Mouse (Mus musculus) CD4-positive, CD25-positive, alpha-beta regulatory T cell, adult 2 months (primary cell): ENCODE measurements around the gene Lrrc25.

Experiments used
- DNase-seq: peaks from one replicate; pipeline ENCODE4 v3.0.0-alpha.2; 2012; ENCODE audit warnings: low read depth, low spot score

Gene Lrrc25

GRCm38 (mm10) chr8:70647343-70648163 lies 31.6 kb downstream of the Lrrc25 start:
- no peak for DNase-seq

GRCm38 (mm10) chr8:70648164-70648442 lies 32.1 kb downstream of the Lrrc25 start:
- no peak for DNase-seq

DNA sequence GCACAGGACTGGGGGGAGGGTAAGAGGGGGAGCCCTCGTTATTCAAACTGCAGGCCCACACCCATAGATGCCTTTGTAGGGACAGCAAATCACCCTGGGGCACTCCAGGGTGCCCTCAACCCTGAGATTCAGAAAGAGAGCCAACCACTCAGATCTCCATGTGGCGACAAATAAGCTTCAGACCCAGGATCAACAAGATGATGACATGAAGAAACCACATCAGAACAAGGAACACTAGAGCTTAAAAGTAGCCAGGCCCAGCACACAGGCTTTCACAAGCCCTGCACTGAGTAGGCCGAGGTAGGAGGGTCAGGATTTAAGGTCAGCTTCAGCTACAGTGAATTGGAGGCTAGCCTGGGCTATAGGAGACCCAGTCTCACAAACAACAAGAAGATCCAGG lies 33.0 kb downstream of the Lrrc25 start:
- DNase-seq, result no peak

- no peak for DNase-seq
These were observed 33.4 kb downstream of the Lrrc25 start for GRCm38 (mm10) chr8:70649324-70649723.

- DNase-seq, result no peak
These were observed 34.4 kb downstream of the Lrrc25 start for GRCm38 (mm10) chr8:70650351-70650750.

GRCm38 (mm10) chr8:70653226-70653625 lies 37.3 kb downstream of the Lrrc25 start:
- peak; percentile 85 for DNase-seq

DNA sequence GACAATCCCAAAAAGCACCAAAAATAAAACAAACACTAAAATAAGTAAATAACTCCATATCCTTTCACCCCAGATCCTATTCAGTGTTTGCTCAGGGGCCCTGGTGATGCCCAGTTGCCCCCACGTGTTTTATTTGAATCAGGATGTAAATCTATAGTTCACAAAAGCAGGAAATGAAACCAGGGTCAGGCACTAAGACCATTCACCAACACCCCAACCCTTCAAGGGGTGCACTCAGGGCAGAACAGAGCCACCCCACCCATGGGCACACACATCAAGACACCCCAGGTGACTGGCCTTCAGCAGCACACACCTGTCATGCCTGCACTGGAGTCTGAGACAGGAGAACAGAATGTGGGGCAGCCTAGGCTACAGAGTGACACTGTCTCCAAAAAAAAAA lies 38.2 kb downstream of the Lrrc25 start:
- DNase-seq, result no peak

DNA sequence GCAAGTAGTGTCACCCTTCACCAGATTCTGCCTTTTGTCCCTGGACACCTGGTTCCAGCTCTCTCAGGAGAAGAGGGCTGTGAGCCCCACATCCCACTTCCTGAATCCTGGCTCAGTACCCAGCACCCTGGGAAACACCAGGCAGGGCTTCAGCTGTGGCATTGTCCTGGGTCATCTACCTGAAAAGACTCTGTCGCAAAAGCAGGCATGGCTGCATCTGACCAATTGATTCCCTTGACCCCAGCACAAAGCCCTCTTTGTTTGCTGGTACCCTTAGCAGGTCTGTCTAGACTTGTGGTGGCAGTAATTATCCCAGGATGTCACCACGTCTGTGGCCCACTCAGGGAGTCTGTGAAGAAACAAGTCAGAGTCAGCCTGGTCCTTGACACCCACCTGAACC lies 39.5 kb downstream of the Lrrc25 start:
- no peak for DNase-seq

GRCm38 (mm10) chr8:70656193-70656790 lies 40.3 kb downstream of the Lrrc25 start:
- no peak for DNase-seq

DNA sequence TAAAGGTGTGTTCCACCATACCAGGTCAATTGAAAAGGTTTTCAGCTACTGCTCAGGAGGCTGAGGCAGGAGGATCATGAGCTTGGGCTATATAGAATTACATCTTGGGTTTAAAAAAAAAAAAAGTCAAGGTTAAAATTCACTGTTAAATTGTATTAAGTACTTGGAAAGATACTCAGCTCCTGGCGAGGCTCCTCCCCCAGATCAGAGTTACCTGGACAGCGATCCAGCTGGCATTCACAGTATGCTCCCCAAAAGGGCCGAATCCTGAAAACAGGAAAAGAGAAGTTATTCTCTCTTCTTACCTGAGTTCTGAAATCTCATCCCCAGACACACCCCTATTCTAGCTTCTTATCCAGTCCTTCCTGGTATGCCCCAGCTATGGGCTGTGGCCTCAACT lies 41.3 kb downstream of the Lrrc25 start:
- DNase-seq, result no peak

DNA sequence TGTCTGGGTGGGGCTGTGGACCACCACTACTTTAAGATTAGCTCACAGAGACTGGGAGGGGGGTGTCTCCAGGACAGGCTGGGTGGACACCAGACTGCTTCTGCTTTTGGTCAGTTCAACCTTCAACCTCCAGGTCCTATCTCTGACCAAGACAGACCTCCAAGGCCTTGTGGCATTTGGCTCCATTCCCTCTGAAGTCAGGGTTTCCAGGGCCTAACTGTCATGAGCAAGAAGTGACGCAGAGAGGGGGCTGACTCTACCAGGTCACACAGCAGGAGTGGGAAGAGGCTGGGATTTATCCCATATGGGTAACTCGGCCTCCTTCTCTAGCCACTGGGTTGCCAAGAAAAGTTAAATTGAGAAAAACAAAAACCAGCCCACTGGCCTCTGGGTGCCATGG lies 41.8 kb downstream of the Lrrc25 start:
- DNase-seq, result no peak

GRCm38 (mm10) chr8:70658897-70659603 lies 43.1 kb downstream of the Lrrc25 start:
- peak; percentile 28 for DNase-seq

DNA sequence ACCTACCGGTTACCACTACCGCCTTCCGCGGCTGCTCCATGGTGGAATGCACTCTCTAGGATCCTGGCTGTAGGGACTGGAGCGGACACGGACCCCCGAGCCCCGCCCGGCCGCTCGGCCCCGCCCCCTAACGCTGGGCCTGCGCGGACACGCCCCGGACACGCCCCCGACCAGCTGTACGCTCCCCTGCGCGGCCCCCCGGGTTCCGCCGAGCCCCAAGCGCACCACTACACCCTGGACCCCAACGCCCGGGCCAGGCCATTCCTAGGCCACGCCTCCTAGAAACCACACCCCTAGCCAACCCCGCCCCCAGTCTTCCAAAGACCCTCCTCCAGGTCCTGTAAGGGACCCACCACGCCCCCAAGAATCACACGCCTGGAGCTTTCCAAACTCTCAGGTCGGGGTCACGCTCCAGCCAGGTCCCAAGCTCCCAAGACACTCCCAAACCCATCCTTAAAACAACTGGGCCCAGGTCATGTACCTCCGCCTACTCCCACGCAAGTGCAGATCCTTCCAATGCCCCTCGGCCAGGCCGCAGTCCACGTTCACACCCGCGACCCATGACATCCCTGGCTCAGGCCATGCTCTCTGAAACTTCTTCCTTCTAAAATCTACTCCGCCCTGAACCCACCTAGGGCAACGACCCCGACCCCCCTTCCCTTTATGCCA lies 43.8 kb downstream of the Lrrc25 start:
- DNase-seq, result peak; percentile 85

DNA sequence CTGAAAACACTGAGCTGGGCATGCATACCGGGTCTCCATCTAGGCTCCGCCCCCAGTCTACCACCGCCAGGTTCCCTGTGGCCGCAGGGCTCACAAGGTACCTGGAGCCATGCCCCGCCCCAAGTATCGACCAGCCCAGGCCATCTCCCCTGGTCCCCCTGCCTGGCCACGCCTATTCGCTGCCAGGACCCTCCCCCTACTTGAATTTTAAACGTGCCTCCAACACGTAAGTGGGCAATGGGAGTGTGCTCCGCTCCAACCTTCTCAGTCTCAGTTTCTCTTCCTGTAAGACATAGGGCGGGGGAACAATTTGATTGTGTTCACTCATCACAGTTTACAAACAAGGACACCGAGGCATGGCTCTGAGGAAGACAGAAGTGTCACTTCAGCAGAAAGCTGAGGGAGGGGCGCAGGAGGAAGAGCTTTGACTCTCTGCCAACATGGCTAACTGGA lies 44.3 kb downstream of the Lrrc25 start, which contains the start of gene Pgpep1:
Gene Pgpep1 (minus strand): TSS at position 116 of the 453 bp plus-strand sequence.
- DNase-seq, result peak; percentile 56

- no peak for DNase-seq
These were observed 47.7 kb downstream of the Lrrc25 start for GRCm38 (mm10) chr8:70663691-70664090.

DNA sequence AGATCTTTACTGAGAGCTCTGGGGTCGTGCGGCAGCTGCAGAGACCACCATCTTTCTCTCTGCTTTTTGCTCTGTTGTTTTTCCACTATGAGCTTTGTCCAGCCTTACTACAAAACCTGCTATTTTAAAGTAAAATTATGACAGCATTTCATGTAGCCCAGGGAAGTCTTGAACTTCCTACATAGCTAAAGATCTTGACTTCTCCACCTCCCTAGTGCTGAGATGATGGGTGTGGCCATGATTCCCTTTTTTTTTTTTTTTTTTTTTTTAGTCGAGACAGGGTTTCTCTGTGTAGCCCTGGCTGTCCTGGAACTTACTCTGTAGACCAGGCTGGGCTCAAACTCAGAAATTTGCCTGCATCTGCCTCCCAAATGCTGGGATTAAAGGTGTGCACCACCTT lies 48.7 kb downstream of the Lrrc25 start:
- no peak for DNase-seq

DNA sequence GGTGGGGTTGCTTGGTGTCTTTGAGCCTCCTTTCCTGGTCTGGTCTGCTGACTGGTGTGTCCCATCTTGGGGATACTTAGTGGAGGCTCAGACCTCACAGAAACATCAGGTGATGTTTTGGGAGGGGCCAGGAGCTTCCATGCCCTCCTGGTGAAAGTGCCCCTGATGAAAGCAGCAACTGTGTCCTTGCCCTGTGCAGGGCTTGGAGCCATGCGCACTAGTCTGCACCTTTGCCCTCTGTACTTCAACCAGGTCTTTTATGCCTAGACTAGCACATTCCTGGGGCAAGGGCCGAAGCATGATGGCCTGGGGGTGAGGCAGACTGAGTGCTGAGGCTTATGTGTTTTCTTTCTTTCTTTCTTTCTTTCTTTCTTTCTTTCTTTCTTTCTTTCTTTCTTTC lies 49.6 kb downstream of the Lrrc25 start:
- DNase-seq, result no peak

DNA sequence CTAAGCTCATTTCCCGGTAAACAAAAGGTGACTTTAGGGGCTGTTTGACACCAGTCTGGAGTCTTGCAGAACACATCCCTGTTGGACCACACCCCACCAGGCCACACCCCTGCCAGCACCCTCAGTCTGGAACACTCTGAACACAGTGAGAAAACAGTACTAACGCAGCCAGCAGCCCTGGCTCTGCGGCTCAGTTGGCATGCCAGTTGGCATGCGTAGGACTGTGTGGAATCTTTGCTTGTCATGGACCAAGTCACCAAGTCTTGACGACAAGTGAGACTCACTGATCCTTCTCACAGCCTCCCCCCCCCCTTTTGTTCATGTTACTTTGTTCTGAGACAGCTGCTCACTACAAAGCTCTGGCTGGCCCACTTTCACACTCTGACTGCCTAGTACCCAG lies 51.1 kb downstream of the Lrrc25 start:
- DNase-seq, result no peak
